Mouse (Mus musculus) liver, adult 2 months (tissue): ENCODE measurements around the gene Cacna2d3.

Source experiments
- CTCF ChIP-seq: fragments of 200-500 bp; IDR thresholded peaks from 2 replicates; pipeline ENCODE4 v1.5.1; 2011; ENCODE audit warnings: low read depth, low read length, control low read depth
- POLR2A ChIP-seq: fragments of 200-500 bp; IDR thresholded peaks from 2 replicates; pipeline ENCODE4 v1.6.1; 2011; ENCODE audit warnings: low read length, control low read depth; ENCODE audit not compliant: insufficient read depth; ENCODE audit errors: extremely low read depth

DNA sequence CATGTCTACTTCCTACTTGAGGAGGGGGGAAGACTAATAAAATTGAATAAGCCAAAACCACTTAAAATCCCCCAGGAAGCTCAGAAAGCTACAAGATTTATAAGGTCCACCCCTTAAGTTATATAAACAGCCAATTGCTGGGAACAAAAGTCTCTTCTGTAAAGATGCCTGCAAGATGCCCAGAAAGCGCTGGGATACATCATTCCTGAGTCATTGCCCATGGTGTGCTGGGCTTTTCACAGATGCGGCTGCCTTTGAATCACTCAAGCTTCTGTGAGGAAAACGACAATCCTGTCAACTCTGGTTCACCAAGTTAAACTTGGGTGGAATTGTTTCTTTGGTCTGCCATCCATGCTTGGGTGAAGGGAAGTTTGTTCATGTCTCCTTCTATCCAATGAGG lies 165.5 kb downstream of the Cacna2d3 start:
- TF ChIP-seq CTCF, result no peak
- TF ChIP-seq POLR2A, result no peak
